Mouse (Mus musculus) kidney, postnatal 36 days (tissue): ENCODE measurements around the gene Nagk.
"Not testable (repeated sequence)": the region's sequence is repeated elsewhere in the genome, so short reads cannot be mapped to it uniquely, and the experiment has no call there.

Experiments used
- DNase-seq, 2 experiments: peaks; one replicate each; pipeline ENCODE4 v3.0.0; 2021 to 2022; ENCODE audit warnings: mixed read lengths in 2 of 2

Gene Nagk

GRCm38 (mm10) chr6:83818996-83819395 lies 24.2 kb downstream of the Nagk start:
- no peak for DNase-seq

GRCm38 (mm10) chr6:83820727-83821515 lies 26.1 kb downstream of the Nagk start:
- DNase-seq, result no peak

GRCm38 (mm10) chr6:83821856-83822255 lies 27.1 kb downstream of the Nagk start:
- no peak for DNase-seq

- no peak for DNase-seq
These were observed 36.3 kb downstream of the Nagk start for GRCm38 (mm10) chr6:83830941-83831605.

GRCm38 (mm10) chr6:83831606-83832123 lies 36.9 kb downstream of the Nagk start, which contains the start of gene Paip2b:
TSS of gene Paip2b (minus strand) at chr6:83831741.
- peak; percentile 99 for DNase-seq

- DNase-seq, result not testable (repeated sequence)
These were observed 37.6 kb downstream of the Nagk start for GRCm38 (mm10) chr6:83832393-83832792.

- no peak for DNase-seq
These were observed 42.0 kb downstream of the Nagk start for GRCm38 (mm10) chr6:83836826-83837225.

- DNase-seq, result no peak
These were observed 43.3 kb downstream of the Nagk start for GRCm38 (mm10) chr6:83838046-83838445.

- DNase-seq, result no peak
These were observed 45.3 kb downstream of the Nagk start for GRCm38 (mm10) chr6:83840086-83840485.

- no peak for DNase-seq
These were observed 50.1 kb downstream of the Nagk start for GRCm38 (mm10) chr6:83844913-83845312.

GRCm38 (mm10) chr6:83846141-83846540 lies 51.4 kb downstream of the Nagk start:
- no peak for DNase-seq

GRCm38 (mm10) chr6:83849446-83849845 lies 54.7 kb downstream of the Nagk start:
- DNase-seq, result no peak
